ENCODE assay signal across 10 mouse cellular contexts in the genomic region with DNA sequence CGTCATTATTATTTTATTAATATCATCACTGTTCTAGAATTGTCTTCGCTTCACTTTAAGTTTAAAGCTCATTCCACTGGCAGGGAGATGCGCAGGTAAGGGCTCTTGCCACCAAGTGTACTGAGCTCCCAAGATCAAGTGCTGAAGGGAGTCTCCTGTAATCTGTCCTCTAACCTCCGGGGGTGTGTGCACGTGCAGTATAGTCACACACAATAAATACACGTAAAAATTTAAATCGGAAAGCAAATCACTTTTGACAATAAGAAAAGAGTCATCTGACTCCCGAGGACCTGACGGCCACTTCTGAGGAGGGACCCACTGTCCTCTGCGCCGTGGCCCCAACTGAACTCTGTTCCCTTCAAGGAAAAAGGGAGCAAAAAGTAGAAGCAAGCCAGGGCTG. TPM values are rescaled to one million over a fixed set of nuclear protein-coding genes. Genes with fewer than 3 reads are reported as not detected.
DNase-seq lines count a peak whose midpoint lies in the region; ATAC-seq lines count a peak whose summit lies in the region.
"Had no signal": no experiment of that assay in that cellular context is flagged by ENCODE, and none has a peak within 500 bp of the region (broad histone marks: within the 10 kb centered on the region; RNA-seq: fewer than 3 reads in every experiment).

No protein-coding gene starts in this region.

- H3K9me3 ChIP-seq in heart, embryonic 16.5 days (replicated peaks; ENCODE audit: control insufficient read depth, low read length): no peaks in the 10 kb centered on the region
- no peaks in the 10 kb centered on the region for H3K9me3 ChIP-seq in hindbrain, embryonic 16.5 days (ENCODE audit: control insufficient read depth, low read length)
- H3K9me3 ChIP-seq in midbrain, embryonic 13.5 days: no peaks in the 10 kb centered on the region

- DNase-seq in heart, adult 9 months (ENCODE audit: low spot score in 2 of 2): no peak
- DNase-seq in c-Kit-positive CD71-positive TER-119-positive erythroid progenitor cells, embryonic 14.5 days (ENCODE audit: low spot score): peak; percentile 50
- no peak for DNase-seq in layer of hippocampus, postnatal 25 days (ENCODE audit: extremely low spot score in 1 of 2, low spot score in 1 of 2)
- DNase-seq in layer of hippocampus, postnatal 36 days: no peak
- DNase-seq: cerebellum, adult 9-10 months had no signal

- H3K9ac ChIP-seq in heart, embryonic 16.5 days (ENCODE audit: low read length): peak overlapping the region; percentile 84
- no peak overlapping the region for H3K9ac ChIP-seq in hindbrain, embryonic 16.5 days (ENCODE audit: low read depth, low read length)
- peak overlapping the region; percentile 58; the same call in 1 of the 2 replicates for H3K9ac ChIP-seq in midbrain, embryonic 13.5 days (replicated peaks)

- no peaks in the 10 kb centered on the region for H3K27me3 ChIP-seq in heart, embryonic 16.5 days (ENCODE audit: control insufficient read depth, insufficient read depth, low read length)
- H3K27me3 ChIP-seq in hindbrain, embryonic 16.5 days (replicated peaks; ENCODE audit: control insufficient read depth, insufficient read depth, low read length): peaks cover 3% of the 10 kb centered on the region; the same call in 1 of the 2 replicates
- H3K27me3 ChIP-seq in midbrain, embryonic 13.5 days: peaks cover 23% of the 10 kb centered on the region

- H3K27ac ChIP-seq in heart, embryonic 16.5 days (ENCODE audit: low read length): no peak overlapping the region
- H3K27ac ChIP-seq in hindbrain, embryonic 16.5 days (ENCODE audit: low read depth, low read length): no peak overlapping the region
- H3K27ac ChIP-seq in midbrain, embryonic 13.5 days: no peak overlapping the region

- ATAC-seq in heart, embryonic 16.5 days (replicated peaks; ENCODE audit: extremely low read depth, insufficient read depth, low FRiP score): no peak
- ATAC-seq in hindbrain, embryonic 16.5 days: no peak
- ATAC-seq in midbrain, embryonic 13.5 days: no peak
- ATAC-seq in monocyte, adult 5-6 weeks (replicated peaks; ENCODE audit: insufficient number of reproducible peaks, low FRiP score, low TSS enrichment, poor library complexity, severe bottlenecking): no peak

- no peaks in the 10 kb centered on the region for H3K36me3 ChIP-seq in heart, embryonic 16.5 days (ENCODE audit: control insufficient read depth, insufficient read depth)
- H3K36me3 ChIP-seq in hindbrain, embryonic 16.5 days (ENCODE audit: control insufficient read depth, insufficient read depth, low read length): no peaks in the 10 kb centered on the region
- H3K36me3 ChIP-seq in midbrain, embryonic 13.5 days: no peaks in the 10 kb centered on the region

- H3K4me1 ChIP-seq in heart, embryonic 16.5 days (ENCODE audit: control insufficient read depth, insufficient read depth, low read length): peaks cover 9% of the 10 kb centered on the region
- H3K4me1 ChIP-seq in hindbrain, embryonic 16.5 days (ENCODE audit: control insufficient read depth, insufficient read depth, low read depth, low read length): peaks cover 15% of the 10 kb centered on the region
- peaks cover 22% of the 10 kb centered on the region for H3K4me1 ChIP-seq in midbrain, embryonic 13.5 days (replicated peaks)

- H3K4me3 ChIP-seq in heart, embryonic 16.5 days (ENCODE audit: low read length): peak overlapping the region; percentile 84
- peak overlapping the region; percentile 71 for H3K4me3 ChIP-seq in hindbrain, embryonic 16.5 days (ENCODE audit: low read length)
- H3K4me3 ChIP-seq in midbrain, embryonic 13.5 days (replicated peaks): peak overlapping the region; percentile 60

- WGBS in heart, embryonic 16.5 days: 44% methylated on average over 11 of the region's 11 CpGs
- 31% methylated on average over 11 of the region's 11 CpGs for WGBS in hindbrain, embryonic 16.5 days
- WGBS in midbrain, embryonic 13.5 days: 27% methylated on average over 11 of the region's 11 CpGs

- peak overlapping the region; percentile 97 for H3K4me2 ChIP-seq in heart, embryonic 16.5 days (ENCODE audit: low read depth, low read length)
- peak overlapping the region; percentile 90 for H3K4me2 ChIP-seq in hindbrain, embryonic 16.5 days (ENCODE audit: low read length)
- H3K4me2 ChIP-seq in midbrain, embryonic 13.5 days (replicated peaks): peak overlapping the region; percentile 84

RNA-seq across cellular contexts. Expression of a gene that starts 1.6 kb away (rescaled TPM):
- polyA plus RNA-seq in heart, embryonic 16.5 days (2015; fragmentation: Nextera tagmentation; extraction: Ambion mirVana): 6.2 and 6.8 TPM in 2 replicates
- 4.9 and 6.5 TPM in 2 replicates for polyA plus RNA-seq in hindbrain, embryonic 16.5 days (2015; fragmentation: Nextera tagmentation; extraction: Ambion mirVana)
- 4.0 and 6.3 TPM in 2 replicates for polyA plus RNA-seq in midbrain, embryonic 13.5 days (2015; fragmentation: Nextera tagmentation; extraction: Ambion mirVana)
- total RNA-seq in layer of hippocampus, postnatal 25 days (2021): 1 to 10 TPM; 3.8 to 4.4 TPM
- 4.7 to 8.2 TPM (median 6.6 TPM) in 3 replicates for total RNA-seq in monocyte, adult 5-6 weeks (2017)
- 1 to 10 TPM; 5.0 TPM for total RNA-seq in layer of hippocampus, postnatal 36 days (2021)

RNA-seq across cellular contexts. Expression of a gene that starts 45.1 kb away (rescaled TPM):
- not detected in 2 replicates for polyA plus RNA-seq in heart, embryonic 16.5 days (2015; fragmentation: Nextera tagmentation; extraction: Ambion mirVana)
- not detected in 2 replicates for polyA plus RNA-seq in hindbrain, embryonic 16.5 days (2015; fragmentation: Nextera tagmentation; extraction: Ambion mirVana)
- polyA plus RNA-seq in midbrain, embryonic 13.5 days (2015; fragmentation: Nextera tagmentation; extraction: Ambion mirVana): not detected in 2 replicates
- total RNA-seq in layer of hippocampus, postnatal 25 days (2021): not detected
- total RNA-seq in monocyte, adult 5-6 weeks (2017): not detected in 3 replicates
- not detected for total RNA-seq in layer of hippocampus, postnatal 36 days (2021)
- total RNA-seq: neutrophil, adult 5-6 weeks had no signal

RNA-seq across cellular contexts. Expression of a gene that starts 46.1 kb away (rescaled TPM):
- 0.30 and 0.61 TPM in 2 replicates for polyA plus RNA-seq in heart, embryonic 16.5 days (2015; fragmentation: Nextera tagmentation; extraction: Ambion mirVana)
- 0.29 and 0.50 TPM in 2 replicates for polyA plus RNA-seq in hindbrain, embryonic 16.5 days (2015; fragmentation: Nextera tagmentation; extraction: Ambion mirVana)
- 0.43 and 0.74 TPM in 2 replicates for polyA plus RNA-seq in midbrain, embryonic 13.5 days (2015; fragmentation: Nextera tagmentation; extraction: Ambion mirVana)
- total RNA-seq in layer of hippocampus, postnatal 25 days (2021): under 1 TPM; 0.10 to 0.14 TPM
- not detected in 3 replicates for total RNA-seq in monocyte, adult 5-6 weeks (2017)
- total RNA-seq in layer of hippocampus, postnatal 36 days (2021): under 1 TPM; 0.17 to 0.23 TPM
- total RNA-seq: neutrophil, adult 5-6 weeks had no signal

RNA-seq across cellular contexts. Expression of a gene that starts 59.1 kb away (rescaled TPM):
- polyA plus RNA-seq in heart, embryonic 16.5 days (2015; fragmentation: Nextera tagmentation; extraction: Ambion mirVana): 0.59 and 1.2 TPM in 2 replicates
- polyA plus RNA-seq in hindbrain, embryonic 16.5 days (2015; fragmentation: Nextera tagmentation; extraction: Ambion mirVana): 0.60 and 1.0 TPM in 2 replicates
- 1.7 and 1.9 TPM in 2 replicates for polyA plus RNA-seq in midbrain, embryonic 13.5 days (2015; fragmentation: Nextera tagmentation; extraction: Ambion mirVana)
- 1 to 10 TPM in 1 of 2 experiments, under 1 TPM in 1; 0.89 to 1.6 TPM for total RNA-seq in layer of hippocampus, postnatal 25 days (2021)
- 0.29 to 0.49 TPM in 2 of 3 replicates, not detected in the other for total RNA-seq in monocyte, adult 5-6 weeks (2017)
- 1 to 10 TPM; 1.4 to 1.5 TPM for total RNA-seq in layer of hippocampus, postnatal 36 days (2021)
